Mouse (Mus musculus) hindbrain, embryonic 12.5 days (tissue): Measurements from ENCODE around the gene Myo3a. TPM values are rescaled to one million over a fixed set of nuclear protein-coding genes. Genes with fewer than 3 reads are reported as not detected.
A peak's percentile ranks its signal among the peaks of the same experiment; 100 is the strongest.
"Not testable (repeated sequence)": the region's sequence is repeated elsewhere in the genome, so short reads cannot be mapped to it uniquely, and the experiment has no call there.

Experiments used
- ATAC-seq: fragments of 200-750 bp; cut with Nextera tagmentation; 2 replicates; pipeline ENCODE4 v1.8.0; 2017; ENCODE audit warnings: moderate TSS enrichment; ENCODE audit not compliant: low FRiP score
- H3K27ac ChIP-seq: fragments of 300-500 bp; sonication (generic); 2 replicates; pipeline ENCODE4 v1.5.1; 2016; ENCODE audit warnings: mild to moderate bottlenecking
- H3K27me3 ChIP-seq: fragments of 300-500 bp; sonication (generic); 2 replicates; pipeline ENCODE4 v1.6.1; 2016; ENCODE audit warnings: mild to moderate bottlenecking
- H3K36me3 ChIP-seq: fragments of 300-500 bp; sonication (generic); 2 replicates; pipeline ENCODE4 v1.6.1; 2016; ENCODE audit warnings: mild to moderate bottlenecking
- H3K4me1 ChIP-seq: fragments of 300-500 bp; sonication (generic); 2 replicates; pipeline ENCODE4 v1.6.1; 2016
- H3K4me2 ChIP-seq: fragments of 300-500 bp; sonication (generic); replicated peaks from 2 replicates; pipeline ENCODE4 v1.6.1; 2016; ENCODE audit warnings: mild to moderate bottlenecking
- H3K4me3 ChIP-seq: fragments of 300-500 bp; sonication (generic); 2 replicates; pipeline ENCODE4 v1.5.1; 2016; ENCODE audit warnings: mild to moderate bottlenecking
- H3K9ac ChIP-seq: fragments of 300-500 bp; sonication (generic); 2 replicates; pipeline ENCODE4 v1.6.1; 2016; ENCODE audit warnings: mild to moderate bottlenecking, moderate library complexity
- H3K9me3 ChIP-seq: fragments of 300-500 bp; sonication (generic); replicated peaks from 2 replicates; pipeline ENCODE4 v1.6.1; 2016; ENCODE audit warnings: mild to moderate bottlenecking
- WGBS: fragments of 180-500 bp; shearing (Covaris S2); methylation state at CpG from one replicate; pipeline ENCODE4 v1.1.7; 2016; 5-methylcytosine and 5-hydroxymethylcytosine counted together
- polyA plus RNA-seq: library from polyadenylated mRNA; unstranded; fragments of >200 nt; fragmentation: Nextera tagmentation; extraction: Ambion mirVana; gene quantifications from 2 replicates; pipeline ENCODE4 v1.2.1, GENCODE M21; 2016

Myo3a gene
- polyA plus RNA-seq = 0.12 and 0.13 TPM in 2 replicates

- WGBS = 4% methylated on average over 21 of the region's 21 CpGs
- no peaks in the 10 kb centered on the region for H3K36me3 ChIP-seq
- no peak within 1 kb of the TSS; the same call in 1 of the 2 replicates for H3K9ac ChIP-seq
- H3K27ac ChIP-seq = no peak within 1 kb of the TSS
- peak within 1 kb of the TSS; percentile 24 for H3K4me3 ChIP-seq
- peak within 1 kb of the TSS; percentile 55 for H3K4me2 ChIP-seq
- no peak for ATAC-seq
- H3K27me3 ChIP-seq = peaks cover 3% of the 10 kb centered on the region; the same call in 1 of the 2 replicates
- peaks cover 5% of the 10 kb centered on the region for H3K4me1 ChIP-seq
- no peaks in the 10 kb centered on the region for H3K9me3 ChIP-seq
Measured at GRCm38 (mm10) chr2:22227308-22227707, at the start of gene Myo3a. Gene Myo3a (plus strand): TSS chr2:22227503.

DNA sequence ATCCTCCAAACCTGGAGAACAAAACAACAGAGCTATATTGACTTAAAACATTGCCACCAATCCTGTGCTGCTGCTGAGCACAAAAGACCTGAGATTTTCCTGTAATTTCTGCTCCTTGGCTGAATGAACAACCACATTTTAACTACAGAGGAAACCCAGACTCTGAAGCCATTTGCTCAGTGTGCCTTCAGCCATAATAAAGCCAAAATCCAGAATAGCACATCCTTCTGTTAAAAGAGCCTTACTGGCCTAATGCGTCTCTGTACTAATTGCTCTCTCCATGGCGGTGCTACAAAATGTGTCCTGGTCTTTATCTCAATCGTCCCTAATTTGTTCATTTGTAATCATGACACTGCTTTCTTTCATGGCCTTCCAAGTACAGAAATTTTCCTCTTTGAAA is 23.2 kb downstream of the Myo3a start:
- no peak for ATAC-seq
- Histone ChIP-seq H3K4me1 (no peaks in the 10 kb centered on the region), H3K27ac (no peak overlapping the region), H3K4me2 (no peak overlapping the region), H3K9ac (no peak overlapping the region), H3K9me3 (no peaks in the 10 kb centered on the region), H3K4me3 (no peak overlapping the region), H3K36me3 (no peaks in the 10 kb centered on the region), H3K27me3 (no peaks in the 10 kb centered on the region)
- 64% methylated on average over 3 of the region's 3 CpGs for WGBS

DNA sequence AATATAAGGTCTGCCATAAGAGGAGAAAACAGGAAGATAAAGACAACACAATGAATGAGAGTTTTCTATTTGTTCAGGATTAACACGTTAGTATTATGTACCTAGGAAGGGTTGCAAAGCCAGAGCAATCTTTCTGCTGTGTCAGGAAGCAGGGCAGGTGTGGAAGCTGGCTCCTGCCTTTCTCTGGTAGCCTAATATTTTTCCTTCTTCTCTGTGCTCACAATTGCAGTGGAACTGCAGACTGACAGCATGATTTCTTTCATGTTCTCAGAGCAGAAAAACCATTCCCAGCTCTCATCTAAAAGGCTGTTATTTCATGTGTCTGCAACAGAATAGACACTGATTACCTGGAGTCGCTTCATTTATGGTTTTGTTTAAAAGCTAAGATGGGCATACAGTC is 23.7 kb downstream of the Myo3a start:
- Histone ChIP-seq H3K27me3 (no peaks in the 10 kb centered on the region), H3K9ac (no peak overlapping the region), H3K36me3 (no peaks in the 10 kb centered on the region), H3K9me3 (no peaks in the 10 kb centered on the region), H3K4me3 (no peak overlapping the region), H3K4me1 (no peaks in the 10 kb centered on the region), H3K27ac (no peak overlapping the region), H3K4me2 (no peak overlapping the region)
- 72% methylated on average over 2 of the region's 2 CpGs for WGBS
- no peak for ATAC-seq

GRCm38 (mm10) chr2:22255600-22255999 is 28.3 kb downstream of the Myo3a start:
- H3K4me1 ChIP-seq = no peaks in the 10 kb centered on the region
- no peak overlapping the region for H3K4me3 ChIP-seq
- no peaks in the 10 kb centered on the region for H3K36me3 ChIP-seq
- no peak for ATAC-seq
- no peak overlapping the region for H3K27ac ChIP-seq
- no peaks in the 10 kb centered on the region for H3K27me3 ChIP-seq
- H3K9me3 ChIP-seq = no peaks in the 10 kb centered on the region
- H3K9ac ChIP-seq = no peak overlapping the region
- no peak overlapping the region for H3K4me2 ChIP-seq

DNA sequence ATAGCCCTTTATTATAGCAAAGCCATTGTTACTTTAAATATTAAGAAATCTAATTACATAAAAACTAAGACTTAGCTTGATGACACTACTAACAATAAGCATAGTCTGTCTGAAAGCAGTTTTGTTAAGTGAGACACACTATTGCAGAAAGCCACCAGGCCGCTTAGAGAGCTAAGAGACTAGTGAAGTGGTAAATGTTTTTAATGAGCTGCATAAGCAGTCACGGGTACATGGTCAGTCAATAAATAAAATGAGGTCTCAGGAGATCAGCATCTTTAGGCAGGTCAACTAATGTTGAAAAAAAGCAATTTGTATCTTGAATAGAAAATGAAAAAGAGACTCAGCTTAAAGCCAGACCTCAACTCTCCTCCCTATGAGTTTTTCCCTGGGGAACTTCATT is 44.3 kb downstream of the Myo3a start:
- Histone ChIP-seq H3K27me3 (no peaks in the 10 kb centered on the region), H3K36me3 (no peaks in the 10 kb centered on the region), H3K9me3 (no peaks in the 10 kb centered on the region), H3K27ac (no peak overlapping the region), H3K4me2 (no peak overlapping the region), H3K9ac (no peak overlapping the region), H3K4me1 (no peaks in the 10 kb centered on the region), H3K4me3 (no peak overlapping the region)
- WGBS = 69% methylated on average over 2 of the region's 2 CpGs
- 0 out of 2 replicates have a peak, but pooled peaks have one; percentile 54 for ATAC-seq

DNA sequence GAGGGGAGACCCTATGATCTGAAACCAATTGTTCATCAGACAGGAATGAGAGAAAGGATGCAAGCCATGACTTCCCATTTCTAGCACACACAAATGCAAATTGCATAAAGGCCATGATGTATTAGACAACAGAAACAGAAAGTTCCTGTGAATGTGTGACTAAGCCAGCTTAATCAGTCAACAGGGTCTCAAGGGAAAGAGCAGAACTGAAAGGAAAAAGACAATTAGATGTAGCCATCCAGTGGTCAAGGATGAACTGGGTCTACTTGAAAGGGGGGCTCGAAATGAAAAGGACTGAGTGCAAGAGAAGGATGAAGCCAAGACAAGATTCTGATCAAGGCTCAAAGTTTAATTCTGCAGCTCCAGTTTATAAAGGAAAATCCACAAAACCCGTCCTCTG is 58.1 kb downstream of the Myo3a start:
- H3K4me2 ChIP-seq = no peak overlapping the region
- no peaks in the 10 kb centered on the region for H3K9me3 ChIP-seq
- H3K27ac ChIP-seq = no peak overlapping the region
- no peaks in the 10 kb centered on the region for H3K36me3 ChIP-seq
- H3K9ac ChIP-seq = no peak overlapping the region
- no peaks in the 10 kb centered on the region for H3K27me3 ChIP-seq
- no peaks in the 10 kb centered on the region for H3K4me1 ChIP-seq
- no peak for ATAC-seq
- 66% methylated on average over 2 of the region's 2 CpGs for WGBS
- no peak overlapping the region for H3K4me3 ChIP-seq

GRCm38 (mm10) chr2:22285777-22286176 is 58.5 kb downstream of the Myo3a start:
- no peak overlapping the region for H3K9ac ChIP-seq
- H3K4me1 ChIP-seq = no peaks in the 10 kb centered on the region
- H3K36me3 ChIP-seq = no peaks in the 10 kb centered on the region
- no peak overlapping the region for H3K4me2 ChIP-seq
- 72% methylated on average over 1 of the region's 1 CpGs for WGBS
- no peaks in the 10 kb centered on the region for H3K9me3 ChIP-seq
- H3K27ac ChIP-seq = no peak overlapping the region
- no peaks in the 10 kb centered on the region for H3K27me3 ChIP-seq
- H3K4me3 ChIP-seq = no peak overlapping the region
- ATAC-seq = no peak

DNA sequence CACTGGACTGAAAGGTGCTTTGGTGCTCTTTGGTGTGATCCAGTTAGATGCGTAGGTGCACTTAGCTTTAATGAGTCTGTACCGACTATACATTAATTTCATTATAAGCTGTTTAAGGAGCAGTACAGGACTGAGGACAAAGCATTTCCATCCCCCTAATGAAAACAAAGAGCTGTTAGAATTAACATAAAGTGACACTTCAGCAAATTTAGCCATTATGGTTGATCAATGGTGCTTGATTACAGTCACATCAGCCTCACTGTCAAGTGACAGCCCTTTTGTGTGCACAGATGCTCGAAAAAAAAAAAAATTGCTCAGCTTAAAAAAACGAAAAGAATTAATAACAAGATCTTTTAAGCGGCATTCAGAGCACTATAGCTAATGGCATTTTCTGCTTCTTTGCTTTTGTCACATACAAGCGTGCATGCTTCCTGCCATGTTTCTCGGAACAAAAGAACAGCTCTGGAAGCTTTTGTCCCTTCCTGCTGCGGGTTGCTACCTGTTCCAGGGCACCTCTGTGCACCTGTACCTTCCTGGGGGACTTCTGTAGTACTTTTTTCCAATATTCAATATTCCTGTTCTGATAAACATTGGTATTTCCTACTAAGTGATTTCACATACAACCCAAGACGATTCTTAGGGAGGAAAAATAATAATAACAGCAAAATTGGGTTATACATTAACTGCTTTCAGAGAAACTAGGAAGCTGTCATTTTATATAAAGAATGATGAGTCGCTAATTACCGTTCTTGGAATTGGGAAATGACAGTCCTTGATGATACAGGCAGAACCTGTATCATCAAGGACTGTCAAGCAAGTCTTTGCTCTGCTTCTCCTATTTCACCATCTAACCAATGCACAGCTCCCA is 66.5 kb downstream of the Myo3a start:
- Histone ChIP-seq H3K36me3 (no peaks in the 10 kb centered on the region), H3K9ac (no peak overlapping the region), H3K4me1 (peaks cover 8% of the 10 kb centered on the region), H3K4me3 (no peak overlapping the region), H3K9me3 (no peaks in the 10 kb centered on the region), H3K4me2 (peak overlapping the region; percentile 30; the same call in 1 of the 2 replicates), H3K27me3 (no peaks in the 10 kb centered on the region), H3K27ac (peak overlapping the region; percentile 84)
- WGBS = 41% methylated on average over 11 of the region's 11 CpGs
- ATAC-seq = peak; percentile 85

- ATAC-seq = peak; percentile 14; the same call in 1 of the 2 replicates
- peak overlapping the region; percentile 84; the same call in 1 of the 2 replicates for H3K27ac ChIP-seq
Measured at GRCm38 (mm10) chr2:22294447-22294738, 67.1 kb downstream of the Myo3a start.

DNA sequence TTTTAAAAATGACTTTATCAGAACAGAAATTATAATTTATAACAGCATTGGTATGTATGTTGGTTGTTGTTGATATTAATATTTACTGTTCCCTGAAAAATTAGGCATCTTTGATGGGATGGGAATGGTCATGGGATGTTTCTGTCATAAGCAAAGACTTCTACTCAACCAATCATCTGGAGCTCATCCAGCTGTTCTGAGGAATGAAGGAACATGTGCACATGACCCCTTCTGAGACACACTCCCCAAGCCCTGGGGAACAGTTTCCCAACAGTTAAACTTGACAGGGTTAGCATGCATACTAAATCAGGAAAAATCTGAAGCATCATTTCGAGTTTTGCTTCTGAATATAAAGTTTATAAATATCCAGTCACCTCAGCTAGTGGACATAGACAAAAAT is 70.6 kb downstream of the Myo3a start:
- no peak overlapping the region for H3K9ac ChIP-seq
- H3K4me1 ChIP-seq = peaks cover 8% of the 10 kb centered on the region
- no peak overlapping the region for H3K4me3 ChIP-seq
- no peak for ATAC-seq
- H3K27ac ChIP-seq = no peak overlapping the region
- no peak overlapping the region for H3K4me2 ChIP-seq
- no peaks in the 10 kb centered on the region for H3K9me3 ChIP-seq
- H3K36me3 ChIP-seq = no peaks in the 10 kb centered on the region
- 72% methylated on average over 1 of the region's 1 CpGs for WGBS
- no peaks in the 10 kb centered on the region for H3K27me3 ChIP-seq

More at GRCm38 (mm10) chr2:22294447-22294738, 67.1 kb downstream of the Myo3a start:
- Histone ChIP-seq H3K4me3 (no peak overlapping the region), H3K4me1 (peaks cover 8% of the 10 kb centered on the region), H3K27me3 (no peaks in the 10 kb centered on the region), H3K9me3 (no peaks in the 10 kb centered on the region), H3K4me2 (no peak overlapping the region), H3K9ac (no peak overlapping the region), H3K36me3 (no peaks in the 10 kb centered on the region)
- 17% methylated on average over 2 of the region's 2 CpGs for WGBS

DNA sequence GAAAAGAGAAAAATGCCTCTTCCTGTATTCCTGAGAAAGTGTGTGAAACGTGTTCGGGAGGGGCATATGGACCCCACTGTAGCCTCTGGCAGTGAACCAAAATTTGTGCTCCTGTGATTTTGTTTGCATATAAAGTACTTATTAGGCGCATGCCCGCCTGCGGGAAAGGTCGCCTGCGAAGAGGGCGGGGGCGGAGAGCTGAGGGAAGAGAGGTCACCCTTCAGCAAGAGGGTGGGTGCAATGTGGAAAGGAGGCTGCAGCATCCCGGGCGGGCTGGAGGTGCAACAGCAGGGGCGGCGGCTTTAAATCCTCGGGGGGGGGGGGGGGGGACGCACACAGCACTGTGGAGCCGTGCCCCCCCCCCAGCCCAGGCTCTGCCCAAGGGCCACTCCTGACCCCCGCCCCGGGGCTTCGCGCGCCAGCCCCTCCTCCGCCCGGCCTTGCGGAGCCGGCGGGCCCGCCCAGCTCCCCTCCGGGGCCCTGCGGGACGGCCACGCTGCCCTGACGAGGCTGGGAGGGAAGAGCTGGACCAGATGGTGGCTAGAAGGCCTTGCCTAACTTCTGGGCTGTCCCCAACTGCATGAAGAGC is 111.1 kb downstream of the Myo3a start:
- Histone ChIP-seq H3K4me2 (peak overlapping the region; percentile 86), H3K27me3 (no peaks in the 10 kb centered on the region), H3K9ac (peak overlapping the region; percentile 59), H3K27ac (peak overlapping the region; percentile 70), H3K4me3 (peak overlapping the region; percentile 43), H3K4me1 (peaks cover 8% of the 10 kb centered on the region), H3K9me3 (no peaks in the 10 kb centered on the region), H3K36me3 (no peaks in the 10 kb centered on the region)
- 3% methylated on average over 16 of the region's 32 CpGs for WGBS
- peak; percentile 92 for ATAC-seq

DNA sequence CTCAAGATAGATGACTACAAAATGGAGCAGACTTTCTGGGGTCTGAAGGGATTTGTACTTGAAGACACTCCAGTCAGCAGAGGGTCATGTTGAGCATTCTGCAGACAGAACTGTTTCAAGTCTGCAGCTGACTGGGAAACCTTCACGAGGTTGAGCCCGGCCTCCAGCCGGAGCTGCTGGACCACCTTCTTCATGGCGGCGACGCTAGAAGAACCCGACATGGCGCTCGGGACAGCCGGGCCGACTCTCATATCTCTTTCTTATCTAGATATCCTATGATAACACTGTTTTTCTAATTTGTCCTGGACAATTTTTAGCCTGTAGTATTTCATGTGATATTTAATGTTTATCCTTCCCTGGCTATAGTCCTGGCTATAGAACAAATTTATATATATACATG is 183.2 kb downstream of the Myo3a start:
- not testable (repeated sequence) for H3K36me3 ChIP-seq, ATAC-seq, H3K4me1 ChIP-seq, H3K9ac ChIP-seq, H3K27ac ChIP-seq, H3K9me3 ChIP-seq, H3K4me2 ChIP-seq, H3K4me3 ChIP-seq, H3K27me3 ChIP-seq
- 98% methylated on average over 11 of the region's 11 CpGs for WGBS

- H3K9ac ChIP-seq = no peak overlapping the region
- no peak for ATAC-seq
- H3K9me3 ChIP-seq = no peaks in the 10 kb centered on the region
- no peaks in the 10 kb centered on the region for H3K36me3 ChIP-seq
- H3K4me2 ChIP-seq = no peak overlapping the region
- WGBS = 89% methylated on average over 6 of the region's 6 CpGs
- H3K27ac ChIP-seq = no peak overlapping the region
- no peaks in the 10 kb centered on the region for H3K4me1 ChIP-seq
- no peak overlapping the region for H3K4me3 ChIP-seq
- H3K27me3 ChIP-seq = no peaks in the 10 kb centered on the region
Measured at GRCm38 (mm10) chr2:22548421-22548820, 321.1 kb downstream of the Myo3a start.
